Mouse (Mus musculus) hindbrain, embryonic 15.5 days (tissue): Measurements from ENCODE around the gene Hoxa9. TPM values are rescaled to one million over a fixed set of nuclear protein-coding genes. Genes with fewer than 3 reads are reported as not detected.
A peak's percentile ranks its signal among the peaks of the same experiment; 100 is the strongest.

Experiments used
- ATAC-seq: fragments of 200-750 bp; cut with Nextera tagmentation; 2 replicates; pipeline ENCODE4 v1.8.0; 2017; ENCODE audit warnings: low read depth, moderate number of reproducible peaks, moderate TSS enrichment; ENCODE audit not compliant: low FRiP score
- H3K27ac ChIP-seq: fragments of 300-500 bp; sonication (generic); replicated peaks from 2 replicates; pipeline ENCODE4 v1.5.1; 2015; ENCODE audit warnings: mild to moderate bottlenecking, inconsistent platforms
- H3K27me3 ChIP-seq: fragments of 300-500 bp; sonication (generic); 2 replicates; pipeline ENCODE4 v1.6.1; 2015; ENCODE audit warnings: control low read depth, inconsistent platforms
- H3K36me3 ChIP-seq: fragments of 300-500 bp; sonication (generic); 2 replicates; pipeline ENCODE4 v1.6.1; 2015; ENCODE audit warnings: control low read depth, inconsistent platforms
- H3K4me1 ChIP-seq: fragments of 300-500 bp; sonication (generic); replicated peaks from 2 replicates; pipeline ENCODE4 v1.6.1; 2015; ENCODE audit warnings: control low read depth, inconsistent platforms
- H3K4me2 ChIP-seq: fragments of 300-500 bp; sonication (generic); 2 replicates; pipeline ENCODE4 v1.6.1; 2015; ENCODE audit warnings: moderate library complexity, mild to moderate bottlenecking, inconsistent platforms
- H3K4me3 ChIP-seq: fragments of 300-500 bp; sonication (generic); 2 replicates; pipeline ENCODE4 v1.5.1; 2015; ENCODE audit warnings: mild to moderate bottlenecking, inconsistent platforms
- H3K9ac ChIP-seq: fragments of 300-500 bp; sonication (generic); 2 replicates; pipeline ENCODE4 v1.6.1; 2015; ENCODE audit warnings: inconsistent platforms
- H3K9me3 ChIP-seq: fragments of 300-500 bp; sonication (generic); 2 replicates; pipeline ENCODE4 v1.6.1; 2016; ENCODE audit warnings: control low read depth, inconsistent platforms
- WGBS: fragments of 180-500 bp; shearing (Covaris S2); methylation state at CpG from one replicate; pipeline ENCODE4 v1.1.7; 2015; 5-methylcytosine and 5-hydroxymethylcytosine counted together
- polyA plus RNA-seq: library from polyadenylated mRNA; unstranded; fragments of >200 nt; fragmentation: Nextera tagmentation; extraction: Ambion mirVana; gene quantifications from 2 replicates; pipeline ENCODE4 v1.2.1, GENCODE M21; 2015

Hoxa9 gene
- polyA plus RNA-seq, 1 experiment from 2014 or later, result 3.4 TPM

DNA sequence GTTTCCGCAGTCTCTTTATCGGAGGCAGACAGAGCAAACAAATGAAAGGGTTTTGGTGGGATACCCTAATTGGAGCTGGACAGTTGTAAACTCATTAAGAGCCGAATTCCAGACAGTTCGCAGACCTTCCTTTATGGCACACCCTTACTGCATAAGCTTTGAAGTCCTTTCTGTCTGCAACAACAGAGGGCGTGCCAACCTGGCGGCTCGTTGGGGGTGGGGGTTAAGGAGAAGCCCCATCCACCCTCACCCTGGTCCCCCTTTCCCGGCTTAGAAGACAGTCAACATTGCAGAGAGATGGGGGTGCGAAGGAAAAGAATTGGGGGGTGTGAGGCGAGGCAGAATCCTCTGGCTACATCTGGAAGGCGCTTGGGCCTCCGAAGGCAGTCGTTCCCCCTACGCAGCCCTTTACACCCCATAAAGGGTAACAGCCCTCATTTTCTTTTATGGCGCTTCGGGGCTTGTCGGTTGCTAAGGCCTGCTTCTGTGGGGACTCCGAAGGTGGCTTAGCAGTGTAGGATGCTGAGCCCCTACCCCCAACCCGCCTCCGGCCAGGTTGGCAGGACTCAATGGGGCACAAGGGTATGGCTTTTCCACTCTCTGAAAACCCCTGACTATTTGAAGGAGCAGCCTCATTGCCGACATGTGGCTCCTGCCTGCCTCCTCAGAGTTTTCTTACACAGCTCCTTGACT lies 8.8 kb downstream of the Hoxa9 start:
- H3K9me3 ChIP-seq, result no peaks in the 10 kb centered on the region
- peak overlapping the region; percentile 87 for H3K4me2 ChIP-seq
- WGBS, result 7% methylated on average over 21 of the region's 21 CpGs
- no peak overlapping the region for H3K27ac ChIP-seq
- peak overlapping the region; percentile 47 for H3K4me3 ChIP-seq
- no peak overlapping the region for H3K9ac ChIP-seq
- no peaks in the 10 kb centered on the region for H3K36me3 ChIP-seq
- peaks cover 96% of the 10 kb centered on the region for H3K27me3 ChIP-seq
- H3K4me1 ChIP-seq, result peaks cover 12% of the 10 kb centered on the region
- ATAC-seq, result peak; percentile 32; the same call in 1 of the 2 replicates

DNA sequence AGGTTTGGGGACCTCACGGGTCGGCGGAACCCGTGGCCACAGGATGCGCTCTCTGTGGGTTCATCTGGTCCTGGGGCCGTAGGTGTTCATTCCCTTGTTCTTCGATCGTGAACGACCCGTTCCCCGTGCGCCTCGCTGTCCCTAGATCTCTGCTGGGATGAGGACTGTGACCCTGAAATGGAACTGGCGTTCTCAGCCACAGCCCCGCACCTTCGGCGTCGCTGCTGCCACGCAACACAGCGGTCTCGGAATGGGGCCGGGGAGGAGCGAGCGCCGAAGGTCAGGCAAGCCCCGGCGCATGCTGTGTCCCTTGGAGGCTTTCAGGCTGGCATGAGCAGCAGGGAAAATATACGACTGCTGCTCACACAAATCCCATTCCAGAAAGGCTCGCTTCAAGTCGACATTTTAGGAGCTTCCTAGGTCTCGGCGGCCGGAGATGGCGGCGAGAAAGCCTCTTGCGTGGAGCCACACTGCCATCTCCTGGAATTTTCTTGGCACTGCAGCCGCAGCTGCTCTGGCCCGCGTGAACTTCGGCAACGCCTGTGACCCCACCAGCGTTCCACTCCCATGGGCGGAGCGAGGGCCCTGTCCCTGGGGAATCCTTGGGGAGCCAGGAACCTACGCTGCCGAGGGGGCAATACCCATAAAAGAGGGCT lies 9.4 kb downstream of the Hoxa9 start, which contains the start of gene Hoxa7:
Gene Hoxa7, minus strand, starts transcription at position 518 of the 656 bp plus-strand sequence.
- H3K9me3 ChIP-seq, result no peaks in the 10 kb centered on the region
- 1% methylated on average over 46 of the region's 46 CpGs for WGBS
- H3K9ac ChIP-seq, result peak within 1 kb of the TSS; percentile 48
- peak within 1 kb of the TSS; percentile 87 for H3K4me2 ChIP-seq
- ATAC-seq, result peak; percentile 76
- peaks cover 12% of the 10 kb centered on the region for H3K4me1 ChIP-seq
- H3K27me3 ChIP-seq, result peaks cover 92% of the 10 kb centered on the region
- H3K36me3 ChIP-seq, result no peaks in the 10 kb centered on the region
- no peak within 1 kb of the TSS for H3K27ac ChIP-seq
- H3K4me3 ChIP-seq, result peak within 1 kb of the TSS; percentile 47

DNA sequence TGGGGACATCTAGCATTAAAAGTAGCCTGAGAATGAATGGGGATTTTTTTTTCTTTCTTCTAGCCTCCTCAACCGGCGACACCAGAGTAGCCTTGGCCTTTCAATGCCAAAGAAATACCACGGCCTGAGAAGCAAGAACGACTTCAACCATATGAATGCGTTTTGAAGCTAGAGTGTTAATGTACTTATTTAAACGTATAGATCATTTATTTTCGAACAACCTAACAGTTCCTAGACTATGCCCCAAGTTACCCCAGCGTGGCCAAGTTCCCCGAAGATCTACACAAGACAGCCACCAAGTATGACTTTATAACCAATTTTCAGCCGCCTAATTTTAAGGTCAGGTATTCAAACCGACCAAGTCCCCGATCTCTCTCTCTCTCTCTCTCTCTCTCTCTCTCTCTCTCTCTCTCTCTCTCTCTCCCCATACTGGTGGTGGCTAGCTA lies 10.0 kb downstream of the Hoxa9 start:
- 6% methylated on average over 12 of the region's 12 CpGs for WGBS
- ATAC-seq, result no peak
- no peaks in the 10 kb centered on the region for H3K9me3 ChIP-seq
- H3K4me2 ChIP-seq, result peak overlapping the region; percentile 87
- H3K27ac ChIP-seq, result no peak overlapping the region
- H3K4me1 ChIP-seq, result peaks cover 12% of the 10 kb centered on the region
- no peak overlapping the region for H3K9ac ChIP-seq
- H3K36me3 ChIP-seq, result no peaks in the 10 kb centered on the region
- peak overlapping the region; percentile 47 for H3K4me3 ChIP-seq
- H3K27me3 ChIP-seq, result peaks cover 92% of the 10 kb centered on the region

DNA sequence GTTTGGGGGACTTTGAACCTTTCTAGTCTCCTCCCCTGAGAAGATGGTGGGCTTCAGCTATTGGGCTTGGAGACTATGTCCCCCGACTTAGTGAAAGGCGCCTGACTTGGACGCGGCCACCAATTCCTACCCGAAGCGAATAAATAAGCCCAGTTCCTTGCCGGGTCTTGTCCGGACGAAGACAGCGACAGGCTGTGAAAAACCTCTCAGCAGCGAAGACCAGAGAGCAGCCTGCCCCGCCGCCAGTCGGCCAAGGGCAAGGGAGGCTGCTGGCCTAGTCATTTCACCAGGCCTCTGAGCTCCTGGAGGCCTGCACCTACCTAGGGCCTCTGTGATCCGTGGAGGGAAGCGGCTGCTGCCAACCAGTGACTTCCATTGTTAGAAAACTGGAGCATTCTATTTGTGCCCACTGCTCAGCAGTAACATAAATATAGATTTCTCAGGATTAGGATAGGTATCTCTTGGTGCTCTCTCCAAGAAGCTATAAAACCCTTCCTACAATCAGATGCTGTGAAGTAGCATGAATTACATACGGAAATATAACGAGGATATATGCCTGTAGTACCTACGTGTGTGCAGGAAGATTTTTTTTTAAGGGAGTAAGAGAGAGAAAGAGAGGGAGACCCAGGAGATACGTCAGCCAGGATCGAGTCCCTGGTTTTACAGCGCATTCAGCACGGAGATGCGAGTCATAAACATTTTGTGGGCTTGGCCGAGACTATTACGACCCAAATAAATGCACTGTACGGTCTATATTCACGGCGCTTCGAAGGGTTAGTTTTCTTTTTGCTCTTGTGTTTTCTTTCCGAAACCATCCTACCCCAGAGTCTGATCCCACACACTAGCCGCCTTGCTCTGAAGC lies 10.7 kb downstream of the Hoxa9 start:
- no peak overlapping the region for H3K4me3 ChIP-seq
- H3K9me3 ChIP-seq, result no peaks in the 10 kb centered on the region
- 17% methylated on average over 32 of the region's 32 CpGs for WGBS
- no peak overlapping the region for H3K4me2 ChIP-seq
- no peak for ATAC-seq
- no peak overlapping the region for H3K27ac ChIP-seq
- peaks cover 12% of the 10 kb centered on the region for H3K4me1 ChIP-seq
- no peaks in the 10 kb centered on the region for H3K36me3 ChIP-seq
- H3K9ac ChIP-seq, result no peak overlapping the region
- H3K27me3 ChIP-seq, result peaks cover 92% of the 10 kb centered on the region

DNA sequence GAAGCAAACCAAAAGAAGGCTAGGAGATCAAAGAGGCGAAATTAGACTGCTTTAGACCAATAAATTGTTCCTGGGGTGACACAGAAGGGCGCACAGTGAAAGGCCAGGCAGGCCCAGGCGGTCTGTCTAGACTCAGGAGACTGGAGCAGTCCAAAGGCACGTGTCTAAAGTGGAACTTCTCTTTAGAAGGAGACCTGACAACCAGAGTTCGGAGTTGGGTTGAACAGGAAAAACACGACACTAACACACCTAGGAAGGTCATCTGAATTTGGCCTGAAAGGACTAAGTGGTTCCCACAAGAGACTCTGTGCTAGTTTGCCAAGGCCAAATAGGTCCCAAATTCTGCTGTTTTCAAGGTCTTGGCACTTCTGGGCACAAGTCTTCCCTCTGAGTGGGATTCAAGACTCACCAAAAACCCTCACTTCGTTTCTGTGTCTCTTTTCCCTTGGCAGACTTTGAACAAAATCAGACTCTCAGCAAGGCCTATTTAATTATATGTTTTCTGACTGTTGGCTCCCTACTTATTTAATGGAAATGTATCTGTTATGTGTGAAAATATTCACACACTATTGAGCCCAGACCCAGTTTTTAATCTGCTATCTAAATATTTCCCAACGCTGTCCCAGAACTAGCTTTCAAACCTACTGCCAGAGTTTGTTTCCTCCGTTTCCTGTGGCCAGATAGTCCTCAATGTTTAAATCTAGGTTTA lies 11.5 kb downstream of the Hoxa9 start:
- no peak overlapping the region for H3K27ac ChIP-seq
- WGBS, result 21% methylated on average over 9 of the region's 9 CpGs
- H3K4me3 ChIP-seq, result no peak overlapping the region
- H3K27me3 ChIP-seq, result peaks cover 92% of the 10 kb centered on the region
- no peaks in the 10 kb centered on the region for H3K36me3 ChIP-seq
- no peaks in the 10 kb centered on the region for H3K9me3 ChIP-seq
- ATAC-seq, result no peak
- no peak overlapping the region for H3K9ac ChIP-seq
- H3K4me2 ChIP-seq, result no peak overlapping the region
- peaks cover 12% of the 10 kb centered on the region for H3K4me1 ChIP-seq

DNA sequence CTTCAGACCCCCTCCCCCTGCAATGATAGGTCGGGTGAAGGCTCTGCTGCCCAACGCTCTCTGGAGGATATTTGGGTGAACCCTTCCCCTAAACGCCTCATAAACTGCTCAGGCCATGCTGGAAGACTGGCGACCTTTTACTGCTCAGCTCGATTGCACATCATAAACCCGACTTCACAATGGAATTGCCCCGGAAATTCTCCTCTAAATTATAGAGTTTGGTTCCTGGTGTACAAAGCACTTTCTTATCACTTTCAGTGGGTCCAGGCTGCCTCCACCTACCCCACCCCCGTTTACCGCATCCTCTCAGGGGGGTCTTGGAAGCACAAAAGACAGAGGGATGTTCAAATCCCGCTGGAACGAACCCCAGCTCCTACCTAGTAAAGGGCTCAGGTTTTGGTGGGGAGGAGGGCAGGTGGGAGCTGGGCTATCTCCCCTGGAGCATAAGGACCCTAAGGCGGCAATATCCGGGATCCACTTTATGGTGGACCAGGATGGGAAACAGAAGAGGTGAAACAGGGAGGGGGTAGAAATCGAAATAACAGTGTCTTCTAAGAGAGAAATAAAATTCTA lies 12.2 kb downstream of the Hoxa9 start:
- no peak overlapping the region for H3K4me2 ChIP-seq
- no peak overlapping the region for H3K4me3 ChIP-seq
- H3K4me1 ChIP-seq, result peaks cover 12% of the 10 kb centered on the region
- H3K36me3 ChIP-seq, result no peaks in the 10 kb centered on the region
- no peak overlapping the region for H3K27ac ChIP-seq
- WGBS, result 9% methylated on average over 14 of the region's 14 CpGs
- no peak for ATAC-seq
- no peak overlapping the region for H3K9ac ChIP-seq
- H3K27me3 ChIP-seq, result peaks cover 91% of the 10 kb centered on the region
- no peaks in the 10 kb centered on the region for H3K9me3 ChIP-seq

DNA sequence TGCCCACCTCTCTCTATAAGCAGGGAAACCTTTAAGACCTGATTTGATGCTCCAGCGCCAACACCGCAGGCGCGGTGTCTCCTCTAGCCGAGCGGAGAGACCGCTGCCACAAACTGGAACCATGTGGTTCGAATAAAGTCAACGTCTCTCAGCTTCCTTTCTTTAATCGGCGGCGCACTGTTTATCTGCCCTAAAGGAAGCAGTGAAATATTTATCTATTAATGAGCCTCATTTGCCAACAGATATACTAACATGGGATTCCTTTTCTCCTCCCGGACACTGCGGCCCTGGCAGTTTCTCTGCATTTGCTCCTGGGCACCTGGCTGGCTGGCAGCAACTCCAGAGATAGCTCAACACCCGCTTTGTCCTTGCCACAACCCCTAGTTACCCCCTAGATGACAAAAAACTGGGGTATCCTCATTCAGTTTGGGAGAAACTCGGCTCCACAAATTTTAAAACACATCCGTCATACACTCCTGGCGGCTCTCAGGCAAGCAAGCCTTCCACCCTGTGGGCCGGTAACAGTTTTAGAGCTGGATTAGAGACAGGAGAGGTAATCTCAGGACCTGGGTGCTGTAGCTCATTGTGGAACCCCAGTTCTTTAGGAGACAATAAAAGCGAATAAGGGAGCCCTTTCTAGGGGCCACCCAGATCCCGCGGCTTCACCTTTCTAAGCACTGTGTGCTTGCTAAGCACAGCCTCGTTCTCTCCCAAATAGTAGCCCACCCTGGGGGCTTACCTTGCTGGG lies 12.8 kb downstream of the Hoxa9 start:
- Histone ChIP-seq H3K4me2 (peak overlapping the region; percentile 31), H3K27ac (no peak overlapping the region), H3K9me3 (no peaks in the 10 kb centered on the region), H3K36me3 (no peaks in the 10 kb centered on the region), H3K27me3 (peaks cover 90% of the 10 kb centered on the region), H3K4me1 (peaks cover 12% of the 10 kb centered on the region), H3K4me3 (peak overlapping the region; percentile 20; the same call in 1 of the 2 replicates), H3K9ac (no peak overlapping the region)
- WGBS, result 5% methylated on average over 23 of the region's 23 CpGs
- ATAC-seq, result no peak

DNA sequence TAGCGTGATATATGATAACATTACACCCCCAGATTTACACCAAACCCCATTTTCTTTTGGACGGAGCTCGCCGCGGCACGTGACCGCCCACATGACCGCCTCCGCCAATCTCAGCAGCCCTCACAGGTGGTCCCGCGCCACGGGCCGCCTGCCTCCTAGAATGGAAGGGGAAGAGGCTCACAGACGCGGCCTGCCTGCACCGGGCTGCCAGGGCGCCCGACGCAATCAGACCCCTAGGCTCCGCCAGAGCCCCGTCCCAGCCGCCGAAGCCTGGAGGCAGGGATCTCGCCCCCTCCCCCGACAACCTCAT lies 13.5 kb downstream of the Hoxa9 start:
- peak; percentile 50; the same call in 1 of the 2 replicates for ATAC-seq
- WGBS, result under 1% methylated on average over 25 of the region's 25 CpGs
- H3K27ac ChIP-seq, result no peak overlapping the region
- H3K36me3 ChIP-seq, result no peaks in the 10 kb centered on the region
- peak overlapping the region; percentile 31 for H3K4me2 ChIP-seq
- H3K27me3 ChIP-seq, result peaks cover 89% of the 10 kb centered on the region
- H3K4me3 ChIP-seq, result peak overlapping the region; percentile 20
- no peaks in the 10 kb centered on the region for H3K9me3 ChIP-seq
- H3K4me1 ChIP-seq, result peaks cover 12% of the 10 kb centered on the region
- no peak overlapping the region for H3K9ac ChIP-seq

DNA sequence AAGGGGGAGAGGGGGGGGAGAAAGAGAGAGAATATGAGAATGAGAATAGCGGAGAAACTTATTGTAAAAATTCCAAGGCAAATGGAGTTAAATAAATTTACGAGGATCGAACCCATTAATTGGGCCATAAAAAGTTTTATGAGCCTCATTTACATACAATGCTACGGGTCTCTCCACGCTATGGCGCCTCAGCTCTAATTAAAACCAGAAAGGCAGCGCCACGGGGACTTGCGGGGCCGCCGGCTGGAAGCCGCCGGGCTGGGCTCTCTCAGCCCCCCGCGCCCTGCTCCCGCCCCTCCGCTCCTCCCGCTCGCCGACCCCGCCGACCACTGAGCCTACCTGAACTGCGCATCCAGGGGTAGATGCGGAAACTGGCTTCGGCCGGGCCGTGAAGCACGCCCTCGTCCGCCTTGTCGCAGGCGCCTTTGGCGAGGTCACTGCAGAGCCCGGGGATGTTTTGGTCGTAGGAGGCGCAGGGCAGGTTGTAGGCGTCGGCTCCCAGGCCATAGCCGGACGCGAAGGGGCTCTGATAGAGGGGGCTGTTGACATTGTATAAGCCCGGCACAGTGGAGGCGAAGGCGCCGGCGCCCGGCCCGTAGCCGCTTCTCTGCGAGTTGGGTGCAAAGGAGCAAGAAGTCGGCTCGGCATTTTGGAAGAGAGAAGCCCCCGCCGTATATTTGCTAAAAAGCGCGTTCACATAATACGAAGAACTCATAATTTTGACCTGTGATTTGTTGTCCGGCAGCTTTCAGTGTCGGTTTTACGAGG lies 14.0 kb downstream of the Hoxa9 start:
- Histone ChIP-seq H3K27ac (no peak overlapping the region), H3K9me3 (no peaks in the 10 kb centered on the region), H3K36me3 (no peaks in the 10 kb centered on the region), H3K4me1 (peaks cover 11% of the 10 kb centered on the region), H3K4me2 (peak overlapping the region; percentile 31), H3K4me3 (peak overlapping the region; percentile 20), H3K9ac (no peak overlapping the region), H3K27me3 (peaks cover 89% of the 10 kb centered on the region)
- 2% methylated on average over 60 of the region's 60 CpGs for WGBS
- ATAC-seq, result no peak

DNA sequence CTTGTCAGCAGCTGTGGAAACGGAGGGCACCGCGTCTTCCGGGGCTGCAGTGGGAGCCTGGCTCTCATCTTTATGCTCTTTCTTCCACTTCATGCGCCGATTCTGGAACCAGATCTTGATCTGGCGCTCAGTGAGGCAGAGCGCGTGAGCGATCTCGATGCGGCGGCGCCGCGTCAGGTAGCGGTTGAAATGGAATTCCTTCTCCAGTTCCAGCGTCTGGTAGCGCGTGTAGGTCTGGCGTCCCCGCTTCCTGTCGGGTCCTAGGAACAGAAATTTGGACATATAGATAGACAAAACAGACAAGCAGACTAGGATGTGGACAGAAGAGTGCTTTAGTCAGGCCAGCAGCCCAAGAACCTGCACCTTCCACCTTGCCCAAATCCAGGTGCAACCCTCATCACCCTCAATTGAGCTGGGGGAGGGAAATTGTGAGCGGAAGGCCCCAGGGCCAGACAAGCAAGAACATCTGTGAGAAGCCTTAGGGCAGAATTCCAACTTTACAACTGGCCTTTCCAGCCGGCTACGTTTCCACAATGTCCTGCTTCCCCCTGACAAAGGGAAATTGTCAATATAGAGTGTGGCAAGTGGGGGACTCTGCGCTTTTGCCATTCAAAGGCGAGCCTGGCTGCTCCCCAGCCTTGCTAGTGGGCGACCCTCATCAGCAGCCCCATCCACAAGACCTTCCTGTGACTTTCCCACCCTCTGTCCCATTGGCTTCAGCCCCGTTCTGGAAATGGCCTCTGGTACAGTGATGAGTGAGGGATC lies 14.9 kb downstream of the Hoxa9 start:
- H3K36me3 ChIP-seq, result no peaks in the 10 kb centered on the region
- no peak overlapping the region for H3K9ac ChIP-seq
- H3K27ac ChIP-seq, result no peak overlapping the region
- peaks cover 89% of the 10 kb centered on the region for H3K27me3 ChIP-seq
- no peaks in the 10 kb centered on the region for H3K9me3 ChIP-seq
- no peak for ATAC-seq
- H3K4me1 ChIP-seq, result peaks cover 12% of the 10 kb centered on the region
- H3K4me2 ChIP-seq, result 0 out of 2 replicates have a peak overlapping the region, but pooled peaks have one; percentile 6
- H3K4me3 ChIP-seq, result peak overlapping the region; percentile 1
- 4% methylated on average over 30 of the region's 30 CpGs for WGBS
